Mouse (Mus musculus) liver, embryonic 14.5 days (tissue): ENCODE data around the gene 1700034I23Rik. TPM values are rescaled to one million over a fixed set of nuclear protein-coding genes. Genes with fewer than 3 reads are reported as not detected.

Experiments
- polyA plus RNA-seq, 2 experiments: library from polyadenylated mRNA; depleted of rRNA in 1 of 2; stranded (reverse) in 1 of 2; unstranded in 1 of 2; fragments of >200 nt; fragmentation: Nextera tagmentation in 1 of 2; extraction: Ambion mirVana in 1 of 2; gene quantifications; 2 replicates each; pipeline versions ENCODE4 v1.2.1 to v1.2.3; 2012 to 2014

The 1700034I23Rik gene
- polyA plus RNA-seq, 2 experiments = 0.05 TPM; not detected in 1

Other genes with a start within 250 kb of the 1700034I23Rik start
- 0.03 and 0.08 TPM in 2 replicates for gene Slc25a31, start 193.7 kb downstream of the 1700034I23Rik start, polyA plus RNA-seq (2012; rRNA removed)
- 0.19 and 0.20 TPM in 2 replicates for gene Slc25a31, start 193.7 kb downstream of the 1700034I23Rik start, polyA plus RNA-seq (2014; fragmentation: Nextera tagmentation; extraction: Ambion mirVana)
- 2.4 and 4.3 TPM in 2 replicates for gene Hspa4l, start 158.0 kb downstream of the 1700034I23Rik start, polyA plus RNA-seq (2012; rRNA removed)
- gene Hspa4l, start 158.0 kb downstream of the 1700034I23Rik start, polyA plus RNA-seq (2014; fragmentation: Nextera tagmentation; extraction: Ambion mirVana) = 15.7 and 18.4 TPM in 2 replicates
- gene Plk4, start 102.5 kb downstream of the 1700034I23Rik start, polyA plus RNA-seq (2012; rRNA removed) = 16.6 and 22.1 TPM in 2 replicates
- gene Plk4, start 102.5 kb downstream of the 1700034I23Rik start, polyA plus RNA-seq (2014; fragmentation: Nextera tagmentation; extraction: Ambion mirVana) = 36.7 and 38.3 TPM in 2 replicates
- 1.7 and 2.5 TPM in 2 replicates for gene Mfsd8, start 55.7 kb downstream of the 1700034I23Rik start, polyA plus RNA-seq (2012; rRNA removed)
- 3.7 and 4.3 TPM in 2 replicates for gene Mfsd8, start 55.7 kb downstream of the 1700034I23Rik start, polyA plus RNA-seq (2014; fragmentation: Nextera tagmentation; extraction: Ambion mirVana)
- 1.5 and 2.1 TPM in 2 replicates for gene Abhd18, start 55.6 kb downstream of the 1700034I23Rik start, polyA plus RNA-seq (2012; rRNA removed)
- gene Abhd18, start 55.6 kb downstream of the 1700034I23Rik start, polyA plus RNA-seq (2014; fragmentation: Nextera tagmentation; extraction: Ambion mirVana) = 2.2 and 2.4 TPM in 2 replicates
- 4.4 and 9.0 TPM in 2 replicates for gene Larp1b, start 47.3 kb upstream of the 1700034I23Rik start, polyA plus RNA-seq (2012; rRNA removed)
- 7.5 and 9.3 TPM in 2 replicates for gene Larp1b, start 47.3 kb upstream of the 1700034I23Rik start, polyA plus RNA-seq (2014; fragmentation: Nextera tagmentation; extraction: Ambion mirVana)
- gene Pgrmc2, start 180.5 kb upstream of the 1700034I23Rik start, polyA plus RNA-seq (2012; rRNA removed) = 7.8 and 12.9 TPM in 2 replicates
- gene Pgrmc2, start 180.5 kb upstream of the 1700034I23Rik start, polyA plus RNA-seq (2014; fragmentation: Nextera tagmentation; extraction: Ambion mirVana) = 11.5 and 13.0 TPM in 2 replicates